Mouse (Mus musculus) cerebellum, adult 11-12 months (tissue): Measurements from ENCODE around the gene Zfp882.
"Not testable (repeated sequence)": the region's sequence is repeated elsewhere in the genome, so short reads cannot be mapped to it uniquely, and the experiment has no call there.

ENCODE experiments used
- DNase-seq: peaks from one replicate; pipeline ENCODE4 v3.0.0; 2022

The Zfp882 gene

GRCm38 (mm10) chr8:71908309-71909261 is at the start of gene Zfp882, which contains the start of gene Zfp617:
Zfp882 (plus strand) TSS chr8:71908608.
Zfp617 (plus strand) TSS chr8:71908635.
- peak; percentile 89 for DNase-seq

DNA sequence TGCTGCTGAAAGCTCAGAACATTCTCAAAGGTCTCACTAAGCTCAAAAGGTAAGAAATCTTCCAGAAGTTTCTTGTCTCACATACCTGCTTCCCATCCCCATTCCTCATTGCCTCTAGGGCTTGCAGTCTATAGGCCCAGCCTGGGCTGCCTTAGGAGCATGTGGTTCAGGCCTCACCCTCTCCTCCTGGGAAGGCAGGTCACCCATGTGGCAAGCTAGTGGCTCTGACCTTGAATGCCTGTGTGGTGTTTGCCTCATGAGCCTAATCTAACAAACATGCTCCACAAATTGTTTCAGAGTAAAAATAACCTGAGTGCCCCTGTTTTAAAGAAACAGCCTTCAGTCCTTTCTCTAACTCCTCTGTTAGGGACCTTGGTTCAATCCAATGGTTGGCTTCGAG is 46.9 kb upstream of the Zfp882 start:
- not testable (repeated sequence) for DNase-seq

- not testable (repeated sequence) for DNase-seq
Measured at GRCm38 (mm10) chr8:71862038-71862437, 46.4 kb upstream of the Zfp882 start.

DNA sequence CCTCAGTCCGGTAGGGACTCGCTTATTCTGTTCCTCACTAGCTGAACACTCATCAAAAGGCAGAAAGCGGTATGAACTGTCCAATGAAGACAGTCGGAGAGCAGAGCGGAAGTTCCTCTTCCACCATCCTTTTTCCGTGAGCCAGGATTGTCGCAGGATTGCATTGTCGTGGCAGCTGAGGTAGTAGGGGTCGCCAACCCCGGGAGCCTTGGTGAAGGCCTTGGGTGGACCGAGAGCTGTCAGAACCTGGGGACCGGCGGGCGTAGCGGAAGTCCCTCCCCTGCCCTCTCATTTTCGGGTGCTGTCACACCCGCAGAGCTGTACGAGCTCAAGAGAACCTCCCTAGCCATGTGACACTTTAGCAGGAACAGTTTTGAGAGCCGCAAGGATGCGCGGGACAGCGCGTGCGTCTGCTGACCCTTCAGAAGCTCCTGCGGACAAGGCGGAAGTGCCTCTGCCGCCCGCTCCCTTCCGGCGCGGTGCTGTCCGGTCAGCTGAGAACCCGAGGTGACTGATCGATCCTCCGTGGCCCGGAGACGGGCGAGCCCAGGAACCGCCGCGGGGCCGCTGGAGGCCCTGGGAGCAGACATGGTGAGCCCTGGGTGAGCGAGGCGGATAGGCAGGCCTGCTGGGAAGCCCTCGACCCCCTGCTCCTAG is 26.7 kb upstream of the Zfp882 start, which contains the start of gene Zfp709:
TSS of gene Zfp709 (plus strand) at position 402 of the 657 bp plus-strand sequence.
- peak; percentile 80 for DNase-seq

DNA sequence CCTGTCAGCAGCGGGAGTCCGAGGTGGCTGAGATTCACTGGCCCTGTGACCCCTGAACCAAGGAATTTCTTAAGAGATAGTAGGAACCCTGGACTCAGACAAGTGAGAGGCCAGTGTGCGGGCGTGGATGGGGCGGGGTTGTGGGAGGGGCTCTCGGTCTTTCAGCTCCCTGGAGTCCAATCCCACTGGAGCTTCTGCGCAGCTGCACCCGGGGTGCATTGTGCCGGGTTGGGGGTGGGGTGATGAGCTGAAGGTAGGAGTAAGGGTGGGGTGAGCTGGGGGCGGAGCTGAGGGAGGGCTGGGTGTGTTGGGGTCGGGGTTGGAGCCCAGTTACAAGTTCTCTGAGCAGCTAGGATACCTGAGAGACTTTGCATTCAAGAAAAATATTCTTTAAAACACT is 7.7 kb upstream of the Zfp882 start:
- not testable (repeated sequence) for DNase-seq

- not testable (repeated sequence) for DNase-seq
Measured at GRCm38 (mm10) chr8:71903084-71903483, 5.3 kb upstream of the Zfp882 start.

GRCm38 (mm10) chr8:71906809-71907208 is 1.6 kb upstream of the Zfp882 start:
- no peak for DNase-seq

DNA sequence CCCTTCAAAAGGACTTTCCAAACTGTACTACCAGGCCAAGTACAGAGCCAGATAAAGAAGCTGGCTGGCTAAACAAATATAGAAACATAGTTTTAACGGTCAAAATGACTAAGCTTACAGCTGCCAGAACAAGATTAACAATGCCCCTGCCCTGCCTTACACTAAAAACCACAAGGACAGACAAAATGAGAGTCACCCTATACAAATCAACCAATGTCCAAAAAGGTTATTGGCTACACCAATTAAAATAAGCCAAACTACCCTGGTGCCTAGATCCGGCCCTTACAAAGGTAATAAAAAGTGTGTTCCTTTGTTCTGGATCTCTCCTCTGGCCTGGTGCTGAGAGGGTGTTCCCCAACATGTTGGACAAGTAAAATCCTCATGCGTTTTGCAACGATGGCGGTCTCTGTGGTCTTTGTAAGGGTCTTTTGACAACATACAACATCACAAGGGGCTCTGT is 580 bp upstream of the Zfp882 start:
- no peak for DNase-seq

- no peak for DNase-seq
Measured at GRCm38 (mm10) chr8:71912286-71912685, 3.9 kb downstream of the Zfp882 start.

- peak; percentile 96 for DNase-seq
Measured at GRCm38 (mm10) chr8:71922567-71923401, 14.4 kb downstream of the Zfp882 start.

- no peak for DNase-seq
Measured at GRCm38 (mm10) chr8:71925791-71926190, 17.4 kb downstream of the Zfp882 start.

DNA sequence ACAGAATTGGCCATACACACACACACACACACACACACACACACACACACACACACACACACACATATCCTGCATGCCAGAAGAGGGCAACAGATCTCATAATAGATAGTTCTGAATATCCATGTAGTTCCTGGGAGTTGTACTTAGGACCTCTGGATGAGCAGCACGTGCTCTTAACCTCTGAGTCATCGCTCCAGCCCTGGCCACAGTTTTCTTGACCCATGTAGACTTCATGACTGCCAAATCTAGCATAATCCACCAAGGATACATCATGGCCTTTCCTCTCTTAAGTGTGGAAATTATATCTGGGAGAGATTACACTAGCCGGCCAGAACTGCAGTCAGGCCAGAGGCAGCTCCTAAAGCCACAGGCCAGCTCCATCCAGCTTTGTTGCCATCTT is 18.1 kb downstream of the Zfp882 start:
- no peak for DNase-seq

DNA sequence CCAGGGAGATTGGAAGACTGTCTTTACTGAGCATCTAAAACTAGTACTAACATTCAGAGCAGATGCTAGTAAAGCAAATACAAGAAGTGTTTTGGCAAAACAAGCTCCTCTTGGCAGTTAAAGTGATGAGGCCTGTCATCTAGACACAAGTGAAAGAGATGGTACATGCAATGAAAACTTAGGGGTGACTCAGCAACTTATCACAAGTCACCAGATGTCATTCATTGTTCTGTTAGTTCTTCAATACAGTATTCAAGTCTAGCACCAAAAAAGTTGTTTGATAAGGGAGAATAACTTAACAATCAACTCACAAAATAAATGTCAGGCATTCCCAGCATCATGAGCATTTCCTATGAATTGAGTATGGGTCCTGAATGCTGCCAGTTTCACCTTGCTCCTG is 19.4 kb downstream of the Zfp882 start:
- no peak for DNase-seq

DNA sequence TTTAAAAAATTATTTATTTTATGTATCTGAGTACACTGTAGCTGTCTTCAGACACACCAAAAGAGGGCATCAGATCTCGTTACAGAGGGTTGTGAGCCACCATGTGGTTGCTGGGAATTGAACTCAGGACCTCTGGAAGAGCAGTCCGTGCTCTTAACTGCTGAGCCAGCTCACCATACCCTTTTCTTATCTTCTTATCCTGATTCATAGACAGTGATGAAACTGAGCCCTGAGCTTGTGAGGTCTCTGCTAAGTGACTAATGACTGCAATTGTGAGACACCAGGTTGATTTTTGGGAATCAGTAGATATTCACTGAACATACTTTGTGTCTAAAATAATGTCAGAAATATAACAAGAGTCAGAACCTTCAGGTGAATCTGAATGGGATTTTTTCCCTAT is 29.6 kb downstream of the Zfp882 start:
- not testable (repeated sequence) for DNase-seq

GRCm38 (mm10) chr8:71940293-71941208 is 32.1 kb downstream of the Zfp882 start:
- no peak for DNase-seq

GRCm38 (mm10) chr8:71941776-71942175 is 33.4 kb downstream of the Zfp882 start:
- no peak for DNase-seq

DNA sequence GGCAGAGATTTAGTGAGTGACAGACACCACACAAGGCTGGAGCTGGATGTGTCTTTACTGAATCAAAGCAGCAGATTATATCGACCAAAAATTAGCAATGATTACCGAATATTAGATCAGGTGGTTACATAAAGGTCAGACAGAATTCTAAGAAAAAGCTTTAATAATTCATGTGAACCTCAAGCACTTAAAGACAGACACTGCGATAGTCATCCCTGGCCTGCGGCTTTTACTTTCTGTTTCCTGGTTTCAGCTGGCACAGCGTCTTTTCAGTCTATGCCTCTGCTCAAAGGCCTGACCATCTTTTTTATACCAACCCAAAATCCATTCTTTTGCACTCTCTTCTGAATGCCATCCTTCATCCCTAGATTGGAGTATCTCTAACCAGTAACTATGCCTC is 40.2 kb downstream of the Zfp882 start:
- DNase-seq, result no peak

DNA sequence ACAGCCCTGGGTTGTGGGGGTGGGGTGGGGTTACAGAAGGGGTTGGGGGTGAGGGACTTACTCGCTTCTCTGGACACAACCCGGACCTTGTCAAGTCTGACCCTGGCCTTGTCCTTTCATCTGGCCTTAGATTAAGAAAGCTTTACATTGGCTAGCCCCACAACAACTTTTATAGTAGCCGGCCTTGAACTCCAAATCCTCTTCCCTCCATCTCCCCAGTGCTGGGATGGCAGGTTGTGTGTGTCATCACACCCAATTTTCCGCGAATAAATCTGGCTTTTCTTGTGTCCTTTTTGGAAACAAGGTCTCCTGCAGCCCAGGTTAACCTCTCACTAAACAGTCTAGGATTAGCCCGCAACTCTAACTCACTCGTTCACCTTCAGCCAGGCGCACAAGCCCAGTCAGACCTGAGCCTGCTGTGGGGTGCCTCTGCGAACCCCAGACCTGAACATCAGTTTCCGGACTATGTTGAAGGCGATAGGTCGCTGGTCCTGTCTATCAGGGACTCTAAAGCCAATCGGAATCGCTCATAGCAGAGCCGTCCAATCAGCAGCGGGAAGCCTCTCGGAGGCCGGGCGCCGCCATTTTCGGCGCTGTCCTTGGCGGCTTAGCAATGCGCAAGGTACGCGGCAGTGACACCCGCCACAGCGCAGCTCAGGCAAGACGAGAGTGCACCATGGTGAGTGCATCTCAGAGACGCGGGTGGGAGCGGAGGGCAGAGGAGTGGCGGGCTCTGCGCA is 42.2 kb downstream of the Zfp882 start, which contains the start of gene Zfp961:
TSS of gene Zfp961 (plus strand) at position 557 of the 740 bp plus-strand sequence.
- DNase-seq, result peak; percentile 97

DNA sequence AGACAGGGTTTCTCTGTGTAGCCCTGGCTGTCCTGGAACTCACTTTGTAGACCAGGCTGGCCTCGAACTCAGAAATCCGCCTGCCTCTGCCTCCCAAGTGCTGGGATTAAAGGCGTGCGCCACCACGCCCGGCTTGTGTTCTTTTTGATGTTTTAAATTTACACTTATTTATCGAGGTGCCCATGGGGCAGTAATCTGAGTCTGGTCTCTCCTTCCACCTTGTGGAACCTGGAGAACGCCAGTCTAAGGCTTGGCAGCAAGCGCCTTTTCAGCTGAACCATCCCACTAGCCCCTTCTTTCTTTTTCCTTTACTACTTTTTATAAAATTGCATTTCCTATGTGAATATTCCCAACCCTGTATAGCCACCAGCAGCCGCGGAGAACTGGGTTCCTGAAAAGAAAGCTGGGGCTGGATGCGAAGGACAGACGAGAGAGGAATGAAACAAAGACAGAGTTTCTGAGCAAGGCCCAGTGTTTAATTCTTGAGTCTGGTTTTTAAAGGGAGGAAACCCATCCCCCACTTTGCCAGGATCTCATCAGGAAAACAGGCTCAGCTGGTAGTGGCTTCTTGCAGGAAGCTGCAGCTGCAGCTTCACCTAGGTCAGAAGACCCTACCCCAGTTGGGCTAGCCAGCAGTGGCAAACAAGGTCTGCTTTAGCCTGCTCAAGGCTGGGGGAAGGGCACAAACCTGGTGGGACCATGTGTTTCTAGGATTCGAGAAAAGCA is 43.2 kb downstream of the Zfp882 start:
- DNase-seq, result peak; percentile 27

GRCm38 (mm10) chr8:71952489-71952888 is 44.1 kb downstream of the Zfp882 start:
- no peak for DNase-seq
